Mouse (Mus musculus) bone marrow macrophage, adult 2 months (primary cell): Measurements from ENCODE around the gene Xpo5. TPM values are rescaled to one million over a fixed set of nuclear protein-coding genes. Genes with fewer than 3 reads are reported as not detected.

Source experiments
- H3K27ac ChIP-seq: 2 replicates; pipeline ENCODE4 v1.5.1; 2012; ENCODE audit warnings: low read depth, low read length; ENCODE audit not compliant: insufficient read depth
- H3K4me1 ChIP-seq: 2 replicates; pipeline ENCODE4 v1.6.1; 2012; ENCODE audit warnings: low read length; ENCODE audit not compliant: control insufficient read depth, insufficient read depth
- H3K4me3 ChIP-seq: 2 replicates; pipeline ENCODE4 v1.5.1; 2012; ENCODE audit warnings: mild to moderate bottlenecking, low read length, moderate library complexity; ENCODE audit not compliant: insufficient read depth
- CTCF ChIP-seq: IDR thresholded peaks from 2 replicates; pipeline ENCODE4 v1.5.1; 2012; ENCODE audit warnings: low read depth, mild to moderate bottlenecking, low read length, moderate library complexity
- POLR2A ChIP-seq: IDR thresholded peaks from 2 replicates; pipeline ENCODE4 v1.6.1; 2012; ENCODE audit warnings: mild to moderate bottlenecking, low read depth, low read length, borderline replicate concordance
- polyA plus RNA-seq: library from polyadenylated mRNA; stranded (reverse); fragments of >200 nt; gene quantifications from 2 replicates; pipeline ENCODE4 v1.2.4, GENCODE M21; 2012; ENCODE audit not compliant: missing spikeins, insufficient read depth, insufficient read length

Xpo5 gene
- polyA plus RNA-seq, 1 experiment, result 16.6 TPM

- Histone ChIP-seq H3K4me3 (peak overlapping the region; percentile 88), H3K4me1 (peaks cover 12% of the 10 kb centered on the region), H3K27ac (no peak overlapping the region)
- TF ChIP-seq POLR2A (no peak), CTCF (no peak)
Measured at GRCm38 (mm10) chr17:46283140-46283539, 80.6 kb downstream of the Xpo5 start.

DNA sequence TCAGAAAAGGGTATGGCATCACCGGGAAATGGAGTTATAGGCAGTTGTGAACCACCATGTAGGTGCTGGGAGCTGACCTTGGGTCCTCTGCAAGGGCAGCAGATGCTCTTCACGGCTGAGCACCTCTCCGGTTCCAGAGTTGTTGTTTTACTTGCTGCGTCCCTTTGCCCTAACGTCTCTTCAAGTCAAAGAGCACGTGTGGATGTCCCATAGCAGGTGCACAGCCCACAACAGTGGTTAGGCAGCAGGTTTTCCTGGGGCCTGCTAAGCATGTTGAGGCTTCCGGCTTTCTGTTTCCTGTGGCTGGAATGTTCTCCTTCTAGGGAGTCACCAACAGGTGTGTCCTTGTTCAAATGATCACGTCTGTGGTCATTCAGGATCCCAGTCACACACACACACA lies 81.3 kb downstream of the Xpo5 start:
- H3K4me1 ChIP-seq, result peaks cover 12% of the 10 kb centered on the region
- TF ChIP-seq POLR2A (no peak), CTCF (no peak)
- H3K4me3 ChIP-seq, result no peak overlapping the region
- H3K27ac ChIP-seq, result no peak overlapping the region

DNA sequence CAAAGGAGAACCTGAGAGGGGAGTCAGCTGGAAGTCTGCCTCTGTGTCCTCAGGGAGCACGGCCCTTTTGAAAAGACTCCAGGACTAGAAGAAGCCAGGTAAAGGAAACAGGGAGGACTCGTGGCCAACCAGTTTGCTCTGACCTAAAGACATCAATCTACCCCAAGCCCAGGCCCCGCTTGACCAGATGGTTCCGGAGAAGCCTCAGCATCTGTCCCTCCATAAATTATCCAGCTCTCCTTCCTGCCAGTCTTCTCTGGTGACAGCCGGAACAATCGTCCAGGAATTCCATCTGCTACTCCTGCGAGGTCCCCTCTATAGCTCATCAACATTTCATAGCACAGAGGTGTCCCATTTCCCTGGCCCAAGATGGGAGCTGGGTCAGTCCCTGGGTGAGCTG lies 82.1 kb downstream of the Xpo5 start:
- Histone ChIP-seq H3K4me1 (peaks cover 12% of the 10 kb centered on the region), H3K4me3 (no peak overlapping the region), H3K27ac (no peak overlapping the region)
- TF ChIP-seq POLR2A (no peak), CTCF (no peak)

GRCm38 (mm10) chr17:46285407-46285806 lies 82.8 kb downstream of the Xpo5 start:
- H3K4me1 ChIP-seq, result peaks cover 12% of the 10 kb centered on the region
- TF ChIP-seq POLR2A (no peak), CTCF (no peak)
- H3K4me3 ChIP-seq, result no peak overlapping the region
- no peak overlapping the region for H3K27ac ChIP-seq

- peaks cover 6% of the 10 kb centered on the region for H3K4me1 ChIP-seq
- TF ChIP-seq POLR2A (no peak), CTCF (no peak)
- H3K27ac ChIP-seq, result no peak overlapping the region
- no peak overlapping the region for H3K4me3 ChIP-seq
Measured at GRCm38 (mm10) chr17:46287678-46288095, 85.1 kb downstream of the Xpo5 start.

Other genes with a start within 250 kb of the Xpo5 start
- 53.8 and 58.0 TPM in 2 replicates for gene Vegfa, start 170.4 kb upstream of the Xpo5 start, polyA plus RNA-seq
- 71.9 and 73.2 TPM in 2 replicates for gene Mrps18a, start 91.8 kb upstream of the Xpo5 start, polyA plus RNA-seq
- gene Rsph9, start 58.6 kb upstream of the Xpo5 start, polyA plus RNA-seq, result 8.6 and 12.9 TPM in 2 replicates
- 25.8 and 28.4 TPM in 2 replicates for gene Mad2l1bp, start 49.2 kb upstream of the Xpo5 start, polyA plus RNA-seq
- 126 and 134 TPM in 2 replicates for gene Gtpbp2, start 41.8 kb upstream of the Xpo5 start, polyA plus RNA-seq
- 13.7 and 14.4 TPM in 2 replicates for gene Polh, start 137 bp upstream of the Xpo5 start, polyA plus RNA-seq
- gene Polr1c, start 45.3 kb downstream of the Xpo5 start, polyA plus RNA-seq, result 29.9 and 30.7 TPM in 2 replicates
- gene Yipf3, start 45.3 kb downstream of the Xpo5 start, polyA plus RNA-seq, result 121 and 143 TPM in 2 replicates
- 0.58 TPM in 1 of 2 replicates, not detected in the other for gene Lrrc73, start 50.7 kb downstream of the Xpo5 start, polyA plus RNA-seq
- gene Tjap1, start 80.2 kb downstream of the Xpo5 start, polyA plus RNA-seq, result 18.0 and 18.1 TPM in 2 replicates
- gene Dlk2, start 94.6 kb downstream of the Xpo5 start, polyA plus RNA-seq, result not detected in 2 replicates
- 5.4 and 7.2 TPM in 2 replicates for gene Abcc10, start 125.6 kb downstream of the Xpo5 start, polyA plus RNA-seq
- gene Zfp318, start 180.9 kb downstream of the Xpo5 start, polyA plus RNA-seq, result 21.7 and 26.2 TPM in 2 replicates
- gene Crip3, start 226.1 kb downstream of the Xpo5 start, polyA plus RNA-seq, result not detected in 2 replicates
- gene Slc22a7, start 235.7 kb downstream of the Xpo5 start, polyA plus RNA-seq, result not detected in 2 replicates